Mouse (Mus musculus) cerebellum, adult (tissue): ENCODE measurements around the gene Zkscan16.

Experiments
- ATAC-seq: cut with Nextera tagmentation; 2 replicates; pipeline ENCODE4 v1.9.2; 2017; ENCODE audit warnings: mild to moderate bottlenecking, moderate library complexity, mixed read lengths; ENCODE audit not compliant: insufficient number of reproducible peaks, low FRiP score, low TSS enrichment

Zkscan16 gene

GRCm38 (mm10) chr4:58995251-58995693 lies 51.8 kb downstream of the Zkscan16 start:
- ATAC-seq = no peak

- ATAC-seq = no peak
These were observed 53.7 kb downstream of the Zkscan16 start for GRCm38 (mm10) chr4:58997081-58997480.

DNA sequence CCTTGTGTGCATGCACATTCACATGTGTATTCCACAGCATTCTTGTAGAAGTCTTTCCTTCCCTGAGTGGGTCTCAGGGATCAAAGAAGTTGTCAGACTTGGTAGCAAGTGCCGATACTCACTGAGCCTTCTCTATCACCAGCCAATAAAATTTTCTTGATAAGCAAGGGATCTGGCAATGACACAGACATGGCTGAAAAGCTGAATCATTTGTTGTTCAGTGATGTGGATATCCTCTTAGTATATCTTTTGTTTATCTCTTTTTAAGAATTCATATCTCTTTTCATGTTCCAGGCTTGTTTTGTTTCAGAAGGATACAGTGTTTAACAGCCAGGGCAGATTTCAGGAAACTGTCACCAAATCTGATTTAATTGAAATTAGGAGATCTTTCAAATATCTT lies 55.3 kb downstream of the Zkscan16 start:
- no peak for ATAC-seq

DNA sequence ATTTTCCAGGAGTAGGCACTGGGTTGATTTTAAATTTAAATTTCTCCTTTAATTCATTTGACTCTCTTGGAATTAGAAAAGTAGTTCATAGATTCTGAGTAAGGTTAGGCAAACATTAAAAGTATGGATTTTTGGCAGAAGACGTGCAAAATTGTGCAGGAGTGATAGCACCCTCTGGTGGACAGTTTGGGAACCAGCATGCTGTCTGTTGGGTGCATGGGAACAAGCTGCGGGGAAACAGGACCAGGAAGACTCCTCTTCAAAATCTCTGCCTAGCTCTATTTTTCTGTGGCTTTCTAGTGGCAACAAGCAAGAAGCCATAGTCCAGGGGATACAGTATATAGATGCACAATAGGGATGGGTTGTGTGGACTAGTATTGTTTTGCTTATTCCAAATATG lies 56.3 kb downstream of the Zkscan16 start:
- no peak for ATAC-seq

GRCm38 (mm10) chr4:59000614-59001013 lies 57.2 kb downstream of the Zkscan16 start:
- ATAC-seq = no peak

DNA sequence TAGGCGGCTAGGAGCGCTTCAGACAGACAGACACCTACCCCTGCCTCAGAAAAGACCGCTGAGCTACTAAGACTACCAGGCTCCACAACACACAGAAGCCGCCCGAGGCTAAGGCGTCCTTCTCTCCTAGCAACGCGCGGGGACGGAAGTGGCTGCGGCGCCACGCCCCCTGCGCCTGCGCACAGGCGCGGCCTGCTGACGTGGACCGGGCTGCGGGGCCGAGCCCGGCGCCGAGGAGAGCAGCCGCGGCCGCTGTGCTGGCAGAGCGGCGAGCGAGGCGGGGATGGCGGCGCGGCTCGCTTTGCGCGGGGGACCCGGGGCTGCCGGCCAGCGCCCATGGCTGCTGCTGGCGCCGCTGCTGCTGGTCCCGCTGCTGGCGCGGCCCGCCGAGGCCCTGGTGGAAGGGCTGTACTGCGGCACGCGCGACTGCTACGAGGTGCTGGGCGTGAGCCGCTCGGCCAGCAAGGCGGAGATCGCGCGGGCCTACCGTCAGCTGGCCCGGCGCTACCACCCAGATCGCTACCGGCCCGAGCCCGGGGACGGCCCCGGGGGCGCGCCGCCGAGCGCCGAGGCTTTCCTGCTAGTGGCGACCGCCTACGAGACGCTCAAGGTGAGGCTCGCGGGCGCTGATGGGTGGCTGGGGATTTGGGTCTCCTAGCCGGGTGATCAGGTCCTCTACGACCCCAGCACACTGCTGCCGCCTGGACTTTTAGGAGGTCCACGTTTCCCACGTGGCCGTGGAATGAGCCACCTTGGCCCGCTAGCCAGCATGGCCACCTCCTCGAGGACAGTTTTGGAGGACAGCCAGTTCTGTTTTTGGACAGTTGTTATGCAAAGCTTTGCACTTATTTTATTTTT lies 59.7 kb downstream of the Zkscan16 start, which contains the start of gene Gm20503:
TSS of gene Gm20503 (plus strand) at position 263 of the 858 bp plus-strand sequence.
- peak; percentile 96 for ATAC-seq

- no peak for ATAC-seq
These were observed 60.4 kb downstream of the Zkscan16 start for GRCm38 (mm10) chr4:59003806-59004200.

DNA sequence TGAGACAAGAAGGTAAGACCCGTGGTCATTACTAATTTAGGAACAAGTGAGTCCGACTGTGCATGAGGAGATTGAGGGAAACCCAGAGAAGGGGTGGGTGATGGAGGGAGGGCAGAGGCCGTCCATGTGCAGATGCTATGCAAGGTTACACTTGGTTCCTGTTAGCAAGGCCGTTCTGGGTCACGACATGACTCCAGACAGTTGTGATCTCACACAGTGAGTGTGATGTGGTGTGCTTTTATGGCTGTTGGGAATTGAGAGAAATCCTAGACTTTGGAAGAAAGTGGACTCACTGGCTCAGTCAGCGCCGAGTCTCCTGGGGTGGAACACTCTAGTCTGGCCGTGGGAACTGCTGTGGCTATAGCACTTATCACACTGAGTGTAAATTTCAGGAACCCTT lies 62.8 kb downstream of the Zkscan16 start:
- ATAC-seq = no peak

DNA sequence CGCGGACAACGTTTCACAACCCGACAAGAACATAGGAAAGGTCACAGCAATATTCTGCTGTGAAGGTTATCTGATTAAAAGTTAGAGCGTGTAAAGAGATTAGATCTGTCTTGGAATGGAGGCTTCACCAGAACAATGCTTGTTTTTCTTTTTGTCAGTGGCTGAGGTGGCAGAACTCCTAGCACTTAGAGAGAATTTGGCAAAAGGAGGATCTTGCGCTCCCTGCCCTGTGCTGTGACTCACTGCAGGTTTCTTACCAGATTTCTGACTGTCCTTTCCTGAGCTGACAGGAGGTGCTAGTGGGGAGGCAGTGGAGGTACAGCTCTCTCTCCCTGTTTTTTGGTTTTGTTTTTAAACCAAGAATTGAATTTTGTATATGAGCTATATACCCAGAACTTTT lies 63.6 kb downstream of the Zkscan16 start:
- ATAC-seq = no peak
